Mouse (Mus musculus): ENCODE results near the gene St5.

DNA sequence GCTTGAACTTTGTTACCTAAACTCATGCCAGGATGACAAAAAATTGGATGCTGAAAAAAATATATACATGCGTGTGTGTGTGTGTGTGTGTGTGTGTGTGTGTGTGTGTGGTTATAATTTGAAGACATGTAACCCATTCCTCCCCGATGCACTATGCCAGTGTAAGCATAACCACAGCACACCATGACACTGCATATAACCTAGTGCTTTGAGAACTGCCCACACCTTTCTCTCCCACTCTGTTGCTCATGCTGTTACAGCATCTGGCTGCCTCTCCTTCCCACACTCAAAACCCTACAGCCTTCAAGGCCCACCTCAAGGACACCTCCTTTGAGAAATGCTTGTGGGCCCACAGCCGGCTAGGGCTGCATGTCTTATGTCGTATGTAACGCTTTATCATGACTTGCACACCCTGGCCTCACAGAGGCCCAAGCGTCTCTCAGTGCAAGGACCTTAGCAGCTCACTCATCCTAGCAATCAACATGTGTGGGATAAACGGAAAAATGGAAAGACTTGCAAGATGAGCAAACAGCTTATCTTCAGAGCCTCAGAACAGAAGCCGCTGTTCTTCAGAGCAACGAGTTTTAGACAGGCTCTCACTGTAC, 81.1 kb downstream of the St5 start:
- TF ChIP-seq MAFK (IDR thresholded peaks at IDR 0.05; ENCODE audit: insufficient read depth, low read depth, low read length) (no peak), ZNF384 (IDR thresholded peaks at IDR 0.05; ENCODE audit: low read depth, low read length) (no peak), ZC3H11A (IDR thresholded peaks at IDR 0.05; ENCODE audit: borderline replicate concordance, low read depth, low read length) (no peak)
